Mouse (Mus musculus): Measurements from ENCODE around the gene Spsb2.
"Not testable (repeated sequence)": the region's sequence is repeated elsewhere in the genome, so short reads cannot be mapped to it uniquely, and the experiment has no call there.

The Spsb2 gene

DNA sequence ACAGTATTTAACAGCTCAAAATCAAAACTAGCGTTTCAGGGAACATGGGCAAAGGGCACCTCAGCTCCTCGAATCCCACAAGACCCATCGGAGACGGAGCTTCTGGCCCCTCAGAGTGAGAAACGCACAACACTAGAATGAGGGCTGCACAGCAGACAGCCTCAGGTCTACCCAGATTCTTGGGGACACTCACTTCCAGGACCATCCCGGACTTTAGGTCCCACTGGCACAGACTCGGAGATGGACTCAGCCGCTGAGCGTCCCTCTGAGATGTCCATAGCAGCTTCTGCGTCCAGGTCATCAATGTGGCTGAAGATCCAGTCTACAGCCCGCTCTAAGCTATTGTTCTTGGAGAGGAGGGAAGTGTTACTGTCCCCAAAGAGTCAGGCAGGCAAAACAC, 8.7 kb downstream of the Spsb2 start:
- ATAC-seq (ENCODE audit: low TSS enrichment): no peak

DNA sequence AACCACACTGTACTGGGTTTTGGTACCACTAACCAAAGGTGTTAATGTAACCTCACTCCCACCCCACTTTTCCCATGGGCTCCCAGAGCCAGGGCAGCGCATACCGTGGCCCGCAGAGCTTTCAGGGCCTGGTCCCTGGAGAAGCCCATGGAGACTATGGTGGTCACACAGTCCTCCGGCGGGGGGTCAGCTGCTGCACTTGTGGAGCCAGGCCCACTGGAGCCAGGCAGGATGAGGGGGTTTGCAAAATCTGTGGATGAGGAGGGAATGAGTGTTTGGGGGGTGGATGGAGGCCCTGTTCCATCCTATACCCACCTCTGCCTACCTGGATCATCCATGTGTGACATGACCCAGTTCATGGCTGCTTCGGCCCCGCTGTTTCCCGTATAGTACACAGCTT, 9.1 kb downstream of the Spsb2 start:
- no peak for ATAC-seq (ENCODE audit: low TSS enrichment)

DNA sequence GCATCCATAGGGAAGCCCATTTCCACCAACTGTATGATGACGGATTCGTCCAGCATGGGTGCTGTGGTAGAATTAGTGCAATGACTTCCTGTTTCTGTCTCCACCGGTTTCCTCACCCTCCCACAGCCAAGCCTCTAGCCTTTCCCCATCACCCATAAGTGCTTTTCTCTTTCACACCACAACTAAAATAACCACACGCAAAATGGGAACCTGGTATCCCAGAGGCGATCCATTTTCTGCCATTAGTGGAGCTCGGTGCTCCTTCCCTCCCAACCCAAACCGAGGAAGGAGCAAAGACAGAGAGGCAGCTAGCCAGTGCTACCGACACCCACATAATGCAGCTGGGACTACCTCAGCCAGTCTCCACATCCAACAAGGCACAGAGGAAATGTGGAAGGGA, 9.5 kb downstream of the Spsb2 start:
- peak; percentile 60 for ATAC-seq (ENCODE audit: low TSS enrichment)

DNA sequence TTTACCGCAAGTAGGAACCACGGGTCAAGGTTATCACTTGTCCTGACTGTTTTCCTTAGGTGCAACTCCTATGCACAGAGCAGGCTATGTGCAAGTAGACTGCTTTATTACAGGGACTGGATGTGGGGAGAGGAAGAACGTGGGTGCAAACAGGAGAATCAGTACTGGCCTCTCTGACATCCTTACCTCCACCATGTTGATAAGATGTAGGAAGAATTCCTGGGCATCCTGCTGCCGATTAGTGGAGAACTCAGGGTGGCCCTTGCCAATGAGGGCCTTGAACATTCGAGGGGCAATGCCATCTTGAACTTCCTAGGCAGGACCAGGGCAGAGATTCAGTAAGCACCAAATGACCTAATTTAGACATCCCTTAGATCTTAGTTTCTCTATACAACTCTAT, 12.4 kb downstream of the Spsb2 start:
- ATAC-seq (ENCODE audit: low TSS enrichment): no peak

DNA sequence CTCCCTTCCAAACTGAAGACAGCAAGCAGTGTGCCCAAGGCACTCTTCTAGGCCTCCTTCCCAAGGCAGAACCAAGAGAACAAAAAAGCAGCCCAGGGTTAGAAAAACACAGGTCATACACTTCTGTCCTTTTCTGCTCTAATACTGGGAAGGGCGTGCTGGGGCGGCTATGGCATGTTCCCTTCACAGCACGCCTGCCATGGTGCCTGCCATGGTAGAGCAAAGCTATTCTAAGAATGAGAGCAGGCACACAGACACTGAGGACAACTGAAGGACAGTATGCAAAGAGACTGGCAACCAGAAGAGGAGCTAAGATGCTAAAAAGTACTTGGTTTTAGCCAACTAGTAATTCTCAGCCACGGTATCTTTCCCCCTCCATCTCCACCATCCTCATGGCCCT, 13.6 kb downstream of the Spsb2 start:
- ATAC-seq (ENCODE audit: low TSS enrichment): no peak

DNA sequence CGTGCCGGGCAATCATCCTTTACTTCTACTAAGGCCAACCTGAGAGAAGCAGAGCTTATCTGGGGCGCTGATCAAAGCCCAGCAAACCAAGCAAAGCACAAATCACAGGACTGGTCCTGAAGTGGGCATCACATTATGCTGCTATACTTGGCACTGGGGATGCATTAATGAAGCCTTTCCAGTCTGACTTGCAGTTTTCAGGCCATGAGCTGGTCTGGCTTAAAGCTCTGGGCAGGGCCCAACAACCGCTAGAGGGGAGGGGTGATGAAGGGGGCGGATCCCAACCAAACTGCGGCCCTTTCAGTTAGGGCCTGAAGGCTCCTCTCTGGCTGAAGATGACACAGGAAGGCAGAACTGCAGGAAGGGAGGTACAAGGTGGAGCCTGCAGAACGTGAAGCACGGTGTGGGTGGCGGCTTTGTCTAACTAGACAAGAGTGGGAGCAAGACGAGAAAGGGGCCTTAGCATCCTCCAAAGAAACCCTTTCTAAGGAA, 19.7 kb downstream of the Spsb2 start:
- no peak for ATAC-seq (ENCODE audit: low TSS enrichment)

DNA sequence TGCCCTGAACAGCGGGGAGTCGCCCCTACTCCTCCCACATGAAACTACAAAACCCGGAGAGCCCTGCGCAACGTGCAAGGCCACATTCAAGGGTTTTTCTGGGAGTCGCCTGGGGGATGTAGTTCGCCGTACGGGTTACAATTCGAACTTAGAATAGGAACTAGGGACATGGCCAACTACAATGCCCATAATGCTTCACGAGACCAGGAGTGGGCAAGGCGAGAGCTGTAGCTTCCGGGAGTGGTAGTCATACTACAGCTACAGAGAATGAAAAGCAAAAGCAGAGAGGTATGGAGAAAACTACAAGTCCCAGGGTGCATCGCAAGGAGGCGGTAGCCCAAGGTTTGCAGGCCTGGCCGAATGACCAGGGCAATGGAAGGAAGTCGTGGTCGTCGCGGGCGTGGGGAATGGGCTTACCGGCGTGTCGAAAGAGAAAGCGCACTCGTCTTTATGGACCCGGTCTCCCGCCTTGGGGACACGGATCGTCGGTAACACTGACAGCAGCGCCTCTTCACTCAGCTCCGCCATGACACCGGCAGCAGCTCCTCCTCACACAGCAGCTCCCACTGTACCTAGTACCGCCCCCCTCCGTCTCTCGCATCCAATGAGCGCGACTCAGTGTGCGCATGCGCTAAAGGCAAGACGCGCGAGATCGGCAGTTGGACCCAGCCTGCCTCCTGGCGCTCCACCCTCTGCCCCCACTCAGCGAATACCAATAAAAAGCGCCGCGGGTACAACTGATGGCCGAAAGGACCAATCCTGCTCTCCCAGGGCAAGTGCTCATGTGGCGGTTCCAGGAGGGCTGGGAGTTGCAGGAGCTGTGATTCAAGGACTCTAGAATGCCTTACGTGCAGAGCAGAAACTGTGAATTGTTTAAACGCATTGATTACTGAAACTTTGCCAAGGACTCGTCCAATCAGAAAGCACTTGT, 20.7 kb downstream of the Spsb2 start, which contains the start of the genes Usp5 and Cdca3:
Gene Usp5 (minus strand): TSS at position 617 of the 931 bp plus-strand sequence.
Gene Cdca3 (plus strand): TSS at position 680 of the 931 bp plus-strand sequence.
- ATAC-seq (ENCODE audit: low TSS enrichment): peak; percentile 83

DNA sequence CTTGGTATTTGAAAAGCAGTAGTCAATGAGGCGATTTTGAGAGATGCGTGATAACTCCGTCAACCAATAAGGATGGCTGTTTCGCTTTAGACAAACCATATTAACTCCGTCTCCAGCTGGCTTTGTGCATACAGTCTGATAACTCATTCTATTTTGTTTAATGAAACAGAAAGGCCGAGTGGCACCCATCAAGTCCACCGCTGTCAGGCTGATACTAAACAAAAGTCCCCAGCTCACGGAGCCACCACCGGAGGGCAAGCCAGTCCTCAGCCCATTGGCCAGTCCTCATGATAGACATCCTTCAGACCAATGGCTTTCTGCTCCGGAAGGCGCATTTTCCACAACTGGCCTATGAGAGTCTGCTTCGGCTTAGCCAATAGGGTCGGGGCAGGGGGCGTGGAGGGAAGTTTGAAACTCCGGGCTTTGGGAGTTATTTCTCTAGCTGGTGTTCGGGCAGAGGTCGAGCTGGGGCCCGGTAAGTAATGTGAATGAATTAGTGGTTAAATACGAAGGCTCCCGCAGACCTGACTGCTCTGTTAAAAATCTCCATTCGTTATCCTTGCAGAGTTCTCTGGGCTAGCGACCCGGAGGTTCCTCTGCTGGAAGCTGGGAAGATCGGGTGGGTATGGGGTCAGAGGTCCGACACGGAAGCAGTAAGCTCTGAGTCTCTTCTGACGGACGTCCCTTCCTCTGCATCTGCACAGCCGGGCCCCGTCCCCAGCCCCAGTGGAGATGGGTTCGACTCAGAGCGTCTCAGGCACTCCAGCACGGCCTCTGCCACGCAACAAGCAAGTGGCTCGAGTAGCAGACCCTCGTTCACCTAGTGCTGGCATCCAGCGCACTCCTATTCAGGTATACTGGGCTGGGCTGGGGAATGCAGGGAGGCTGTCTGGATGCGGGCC, 21.6 kb downstream of the Spsb2 start:
- ATAC-seq (ENCODE audit: low TSS enrichment): peak; percentile 76

DNA sequence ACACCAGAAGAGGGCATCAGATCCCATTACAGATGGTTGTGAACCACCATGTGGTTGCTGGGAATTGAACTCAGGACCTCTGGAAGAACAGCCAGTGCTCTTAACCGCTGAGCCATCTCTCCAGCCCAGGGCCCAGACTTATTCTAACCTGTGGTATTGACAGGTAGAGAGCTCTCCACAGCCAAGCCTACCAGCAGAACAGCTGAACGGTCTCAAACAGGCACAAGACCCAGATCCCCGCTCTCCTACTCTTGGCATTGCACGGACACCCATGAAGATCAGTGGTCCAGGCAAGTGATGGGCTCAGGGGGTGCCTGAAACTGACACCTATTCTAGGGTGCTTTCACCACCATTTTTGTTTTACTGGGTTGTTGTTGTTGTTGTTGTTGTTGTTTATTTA, 22.7 kb downstream of the Spsb2 start:
- ATAC-seq (ENCODE audit: low TSS enrichment): not testable (repeated sequence)

DNA sequence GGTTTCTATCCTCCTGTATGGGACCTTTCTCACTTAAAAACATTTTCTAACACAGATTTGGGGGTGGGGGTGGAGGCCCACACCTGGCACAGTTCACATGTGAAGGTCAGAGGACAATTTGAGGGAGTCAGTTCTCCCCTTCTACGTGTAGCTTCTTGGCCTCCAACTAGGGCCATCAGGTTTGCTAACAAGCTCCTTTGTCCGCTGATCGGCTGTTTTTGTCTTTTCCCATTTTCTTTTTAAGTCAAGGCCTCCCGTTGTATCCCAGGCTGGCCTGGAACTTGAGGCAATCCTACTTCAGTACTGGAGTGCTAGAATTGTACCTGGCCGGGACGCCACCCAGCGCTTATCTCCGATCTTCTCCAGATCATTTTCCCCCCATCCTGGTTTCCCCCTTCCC, 23.2 kb downstream of the Spsb2 start:
- no peak for ATAC-seq (ENCODE audit: low TSS enrichment)

DNA sequence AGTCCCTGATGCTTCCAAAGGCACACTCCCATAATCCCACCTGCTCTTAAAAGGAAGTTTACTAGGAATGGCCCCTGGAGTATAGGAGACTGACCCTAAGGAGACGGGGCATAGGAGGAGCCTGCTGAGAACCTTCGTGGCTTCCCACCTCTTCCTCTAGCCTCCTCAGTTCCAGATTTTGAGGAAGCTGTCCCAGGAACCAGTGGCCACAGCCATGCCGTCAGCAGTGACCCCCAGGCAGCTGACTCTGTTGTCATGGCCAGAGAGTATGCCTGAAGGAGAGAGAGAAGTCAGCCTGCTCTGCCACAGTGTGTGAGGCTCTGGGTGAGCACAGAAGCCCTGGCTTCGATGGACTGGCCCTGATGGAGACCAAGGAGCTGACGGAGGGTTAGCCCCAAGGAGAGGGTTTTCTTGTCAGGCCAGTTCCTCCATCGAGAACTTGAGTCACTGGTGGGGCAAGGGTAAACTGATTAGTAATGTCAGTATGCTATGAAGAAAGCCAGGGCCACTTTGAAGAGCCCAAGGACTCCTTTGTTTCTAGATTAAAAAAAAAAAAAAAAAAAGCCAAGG, 26.1 kb downstream of the Spsb2 start:
- ATAC-seq (ENCODE audit: low TSS enrichment): no peak

DNA sequence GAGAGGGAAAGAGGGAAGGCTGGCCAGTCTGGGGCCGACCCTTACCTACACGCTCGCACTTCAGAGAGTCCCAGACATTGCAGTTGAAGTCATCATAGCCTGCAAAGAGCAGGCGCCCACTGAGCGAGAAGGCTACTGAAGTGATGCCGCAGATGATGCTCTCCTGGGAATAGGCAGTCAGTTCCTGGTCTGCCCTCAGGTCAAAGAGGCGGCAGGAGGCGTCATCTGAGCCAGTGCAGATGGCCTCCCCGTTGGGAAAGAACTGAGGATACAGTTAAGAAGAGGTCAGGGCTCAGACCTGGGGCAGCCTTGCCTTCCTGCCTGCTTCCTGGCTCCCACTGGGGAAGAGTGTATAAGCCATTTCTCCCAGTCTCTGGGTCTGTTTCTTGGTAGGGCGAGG, 27.1 kb downstream of the Spsb2 start:
- ATAC-seq (ENCODE audit: low TSS enrichment): no peak

DNA sequence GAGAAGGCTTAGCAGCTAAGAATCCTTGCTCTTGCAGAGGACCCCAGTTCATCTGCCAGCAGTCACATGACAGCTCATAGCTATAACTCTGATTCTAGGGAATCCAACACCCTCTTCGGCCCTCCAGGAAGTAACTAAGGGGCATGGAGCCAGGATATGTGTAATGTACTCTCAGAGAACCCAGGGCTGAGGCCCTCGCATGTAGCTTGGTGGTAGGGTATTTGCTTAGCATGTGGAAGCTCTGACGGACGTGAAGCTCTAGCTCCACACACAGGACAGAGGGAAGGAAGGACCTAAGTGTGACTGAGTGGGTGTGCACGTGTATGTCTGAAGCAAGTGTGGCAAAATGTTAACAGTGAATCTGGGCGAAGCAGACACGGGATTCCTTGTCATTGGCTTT, 27.9 kb downstream of the Spsb2 start:
- 0 out of 2 replicates have a peak, but pooled peaks have one; percentile 24 for ATAC-seq (ENCODE audit: low TSS enrichment)

DNA sequence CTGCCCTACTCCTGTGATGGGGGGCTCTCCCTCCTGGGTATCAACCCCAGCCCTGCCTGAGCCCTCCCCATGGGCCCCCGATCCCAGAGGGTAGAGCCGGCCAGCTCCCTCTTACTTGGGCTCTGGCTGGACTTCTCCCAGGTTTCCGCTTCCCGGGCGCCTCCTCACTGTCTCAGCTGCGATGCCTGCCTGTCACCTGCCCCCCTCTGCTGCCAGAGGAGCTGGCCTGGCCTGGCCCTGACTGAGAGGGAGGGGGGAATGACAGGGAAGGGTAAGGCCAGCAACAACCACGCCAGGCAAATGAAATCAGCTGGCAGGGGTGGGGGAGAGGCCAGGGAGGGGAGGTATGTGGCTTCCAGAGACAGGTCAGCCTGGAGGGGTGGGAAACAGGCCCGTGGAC, 31.3 kb downstream of the Spsb2 start:
- ATAC-seq (ENCODE audit: low TSS enrichment): no peak

DNA sequence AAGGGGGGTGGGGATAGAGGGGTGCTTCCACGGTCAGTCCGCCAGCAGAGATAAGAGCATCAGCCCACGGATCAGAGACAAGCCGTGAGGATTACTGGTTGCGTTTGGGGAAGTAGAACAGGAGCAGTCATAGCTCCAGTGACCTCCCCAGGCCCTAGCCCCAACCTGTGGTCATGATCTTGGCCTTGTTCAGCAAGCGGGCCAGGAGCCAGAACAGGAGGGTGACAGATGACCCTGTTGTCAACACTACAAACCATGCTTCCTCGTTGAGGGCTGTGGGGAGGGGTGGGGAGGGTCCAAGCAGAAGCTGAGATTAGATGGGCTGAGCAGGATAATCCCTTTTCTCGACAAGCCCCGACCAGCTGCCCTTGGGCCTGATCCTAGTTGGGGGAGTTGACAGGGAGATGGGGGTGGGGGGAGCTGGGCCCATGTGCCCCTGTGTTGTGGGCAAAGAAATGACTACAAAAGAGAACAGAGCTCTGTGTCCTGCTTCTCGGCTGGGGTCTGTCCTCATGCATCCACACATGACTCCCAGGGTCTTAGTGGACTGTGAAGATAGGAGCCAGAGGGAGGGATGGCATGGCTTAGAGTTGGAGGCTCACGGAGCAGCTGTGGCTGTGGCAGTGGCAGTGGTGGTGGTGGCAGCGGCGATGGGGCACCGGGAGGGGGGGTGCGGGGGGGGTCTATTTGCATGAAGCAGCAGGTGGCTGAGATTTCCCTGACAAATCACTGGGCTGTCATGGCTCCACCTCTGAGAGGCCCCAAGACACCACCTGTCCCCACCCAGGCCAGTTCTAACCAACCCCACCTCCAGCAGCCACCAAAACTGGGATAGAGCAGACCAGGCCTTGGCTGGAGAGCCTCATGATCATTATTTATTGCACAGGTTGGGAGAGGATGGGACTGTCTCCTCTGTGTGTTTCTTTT, 32.0 kb downstream of the Spsb2 start, which contains the start of gene Gnb3:
Gene Gnb3 (minus strand): TSS at position 35 of the 927 bp plus-strand sequence.
- no peak for ATAC-seq (ENCODE audit: low TSS enrichment)

DNA sequence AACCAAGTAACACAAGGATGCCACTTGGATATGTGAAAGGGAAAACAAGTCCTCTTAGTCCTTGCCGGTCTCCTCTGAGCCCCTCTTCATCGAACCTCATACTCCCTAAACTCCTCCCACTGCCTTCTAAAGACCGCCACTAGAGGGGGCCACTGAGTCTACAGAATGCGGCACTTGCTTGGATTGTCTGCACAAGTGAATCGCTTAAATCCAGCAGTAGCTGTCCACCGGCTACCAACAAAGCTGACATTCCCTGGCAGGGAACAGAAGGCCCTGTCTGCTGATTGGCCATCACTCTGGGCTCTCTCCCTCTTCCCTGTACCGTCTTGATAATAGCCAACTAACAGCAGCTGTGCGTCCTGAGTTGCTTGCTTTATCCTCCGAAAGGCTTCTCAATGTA, 38.8 kb downstream of the Spsb2 start:
- ATAC-seq (ENCODE audit: low TSS enrichment): peak; percentile 92

DNA sequence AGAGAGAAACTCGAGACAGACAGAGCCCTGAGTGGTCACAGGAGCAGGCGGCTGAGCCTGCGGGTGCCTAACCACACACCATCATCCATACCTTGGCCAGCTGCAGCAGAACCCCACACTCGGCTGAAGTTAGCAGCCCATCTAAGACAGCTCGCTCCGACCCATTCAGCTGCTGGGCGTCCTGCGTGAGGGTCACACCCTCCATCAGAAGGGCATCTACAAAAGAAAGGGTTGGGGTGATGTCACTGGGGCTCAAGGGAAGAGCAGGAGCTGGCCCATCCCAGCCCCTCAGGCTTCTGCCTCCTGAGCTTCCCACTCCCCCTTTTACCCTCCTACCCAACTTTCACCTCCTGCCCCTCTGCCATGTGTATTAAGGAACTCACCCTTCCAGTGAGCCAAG, 42.1 kb downstream of the Spsb2 start:
- no peak for ATAC-seq (ENCODE audit: low TSS enrichment)

DNA sequence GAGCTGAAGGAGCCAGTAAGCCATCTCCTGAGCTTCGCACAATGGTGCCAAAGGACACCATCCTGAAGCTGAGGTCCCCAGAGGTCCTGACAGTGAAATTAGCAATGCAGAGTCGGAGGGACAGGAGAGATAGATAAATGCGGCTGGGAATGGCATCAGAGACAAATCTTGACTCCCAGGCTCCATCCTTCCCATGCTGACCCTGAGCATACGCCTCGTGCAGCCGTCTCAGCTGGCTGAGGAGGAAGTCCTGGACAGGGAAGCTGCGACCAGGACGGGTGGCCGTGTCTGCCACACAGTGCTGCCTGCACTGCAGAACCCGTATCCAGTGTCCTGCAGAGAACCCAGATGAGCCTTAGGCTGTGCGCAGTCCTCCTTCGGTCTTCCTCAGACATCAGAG, 46.2 kb downstream of the Spsb2 start:
- ATAC-seq (ENCODE audit: low TSS enrichment): no peak

DNA sequence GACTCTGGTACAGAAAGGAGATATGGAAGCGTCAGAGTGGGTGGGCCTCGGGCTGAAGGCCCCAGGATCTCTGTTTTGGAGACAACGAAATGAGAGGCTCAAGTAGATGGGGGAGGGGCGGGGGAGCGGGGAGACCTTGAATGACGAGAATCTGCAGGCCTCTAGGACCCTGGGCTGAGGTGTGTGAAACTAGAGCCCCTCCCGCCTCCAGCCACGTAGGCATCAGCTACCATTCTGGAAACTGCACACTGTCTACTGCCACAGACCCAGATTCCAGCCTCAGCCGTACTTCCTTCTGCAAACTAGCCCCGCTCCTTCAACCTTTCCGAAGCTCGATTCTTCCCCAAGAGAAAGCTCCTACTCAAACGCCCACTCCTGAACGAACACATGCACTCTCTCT, 47.9 kb downstream of the Spsb2 start:
- peak; percentile 20; the same call in 1 of the 2 replicates for ATAC-seq (ENCODE audit: low TSS enrichment)

DNA sequence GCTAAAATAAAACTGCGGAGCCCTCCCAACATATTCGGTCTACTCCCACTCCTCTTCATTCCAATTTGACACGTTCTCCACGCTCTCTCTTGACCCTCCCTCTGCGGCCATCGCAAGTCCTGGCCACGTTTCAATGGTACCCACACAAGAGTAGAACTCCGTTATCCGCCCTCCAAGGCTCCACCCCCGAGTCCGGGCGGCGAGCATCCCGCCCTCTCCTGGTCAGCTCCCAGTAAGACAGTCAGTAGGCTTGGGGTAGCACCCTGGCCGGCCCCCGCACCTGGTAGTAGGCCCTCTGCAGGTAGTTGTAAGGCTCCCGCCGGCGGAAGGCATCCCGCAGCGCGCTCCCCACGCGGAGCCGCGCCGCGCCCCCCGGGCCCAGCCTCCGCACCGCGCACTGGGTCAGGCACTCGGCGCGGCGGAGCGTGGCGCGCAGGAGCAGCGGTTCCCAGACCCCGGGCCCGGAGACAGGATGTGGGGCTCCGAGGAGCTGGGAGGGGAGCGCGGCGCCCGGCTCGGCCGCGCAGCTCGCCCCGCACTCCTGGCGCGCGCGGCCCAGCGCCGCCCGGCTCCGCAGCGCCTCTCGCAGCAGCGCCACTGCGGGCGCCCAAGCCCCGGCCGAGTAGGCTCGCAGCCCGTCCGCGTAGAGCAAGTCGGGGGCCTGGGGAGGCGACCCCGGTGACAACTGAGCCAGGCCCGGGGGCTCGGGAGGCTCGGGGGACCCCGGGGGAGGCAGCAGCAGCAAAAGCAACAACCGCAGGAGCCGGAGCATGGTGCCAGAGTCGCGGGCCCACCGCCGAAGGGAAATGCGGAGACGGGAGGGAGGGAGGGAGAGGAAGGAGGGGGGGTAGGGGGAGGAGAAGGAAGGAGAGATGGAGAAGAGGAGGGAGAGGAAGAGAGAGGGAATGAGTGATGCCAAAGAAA, 48.7 kb downstream of the Spsb2 start, which contains the start of gene P3h3:
Gene P3h3 (minus strand): TSS at position 837 of the 924 bp plus-strand sequence.
- peak; percentile 58 for ATAC-seq (ENCODE audit: low TSS enrichment)
